Mouse (Mus musculus) layer of hippocampus, adult 11-12 months (tissue): ENCODE results near the gene Ces2a.

ENCODE experiments used
- DNase-seq: peaks from one replicate; pipeline ENCODE4 v3.0.0; 2022; ENCODE audit warnings: low spot score

The Ces2a gene

DNA sequence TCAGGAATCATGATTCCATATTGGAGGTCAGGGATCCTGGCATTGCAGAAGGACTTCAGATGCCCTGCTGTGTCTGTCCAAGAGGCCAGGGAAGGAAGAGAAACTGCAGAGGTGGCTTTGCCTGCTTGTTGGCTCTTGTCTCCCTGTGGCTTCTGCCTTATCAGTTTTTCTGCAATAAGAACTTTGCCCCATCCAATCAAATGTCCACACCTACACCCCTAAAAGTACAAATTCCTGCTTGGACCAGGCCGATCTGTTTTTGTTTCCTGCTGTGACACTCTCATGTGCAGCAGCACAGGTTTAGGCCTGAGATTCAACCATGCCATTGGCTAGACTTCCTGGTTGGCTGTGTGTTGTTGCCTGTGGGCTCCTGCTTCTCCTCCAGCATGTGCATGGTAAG lies at the start of gene Ces2a:
TSS of gene Ces2a (plus strand) at position 251 of the 400 bp plus-strand sequence.
- no peak for DNase-seq

DNA sequence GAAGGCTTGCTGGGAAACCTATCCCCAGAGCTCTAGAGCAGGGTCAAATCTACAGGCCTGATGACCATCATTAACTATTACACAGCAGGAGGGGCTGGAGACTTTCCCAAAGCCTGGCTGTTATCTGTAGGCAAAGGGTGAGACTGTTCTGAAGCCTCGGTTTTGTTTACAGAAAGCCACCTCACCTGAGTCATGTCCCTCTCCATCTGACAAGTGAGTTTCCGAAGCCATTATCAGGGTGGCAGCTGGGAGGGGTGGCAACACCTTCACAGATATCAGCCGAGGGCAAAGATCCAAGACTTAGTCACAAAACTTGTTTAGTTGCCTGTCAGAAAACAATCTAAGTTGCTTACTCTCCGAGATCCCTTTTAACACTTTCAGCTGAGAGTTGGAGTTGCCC lies 45.4 kb upstream of the Ces2a start:
- no peak for DNase-seq

DNA sequence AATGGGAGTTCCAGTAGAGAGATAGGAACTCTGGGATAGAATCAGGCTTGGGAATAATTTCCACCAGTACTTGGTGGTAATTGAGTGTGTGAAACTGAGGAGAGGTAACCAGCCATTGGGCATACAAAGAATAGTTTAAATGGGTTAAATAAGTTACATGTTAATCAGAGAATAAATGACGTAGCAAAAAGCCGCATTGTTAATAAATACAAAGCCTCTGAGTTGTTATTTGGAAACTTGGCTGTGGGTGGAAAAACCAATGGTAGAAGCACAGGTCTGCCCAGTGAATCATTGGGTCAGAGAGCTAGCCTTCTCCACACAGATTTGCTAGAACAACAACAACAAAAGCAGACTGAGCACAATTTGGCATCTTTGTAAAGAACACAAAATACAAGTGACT lies 35.2 kb upstream of the Ces2a start:
- DNase-seq, result no peak

DNA sequence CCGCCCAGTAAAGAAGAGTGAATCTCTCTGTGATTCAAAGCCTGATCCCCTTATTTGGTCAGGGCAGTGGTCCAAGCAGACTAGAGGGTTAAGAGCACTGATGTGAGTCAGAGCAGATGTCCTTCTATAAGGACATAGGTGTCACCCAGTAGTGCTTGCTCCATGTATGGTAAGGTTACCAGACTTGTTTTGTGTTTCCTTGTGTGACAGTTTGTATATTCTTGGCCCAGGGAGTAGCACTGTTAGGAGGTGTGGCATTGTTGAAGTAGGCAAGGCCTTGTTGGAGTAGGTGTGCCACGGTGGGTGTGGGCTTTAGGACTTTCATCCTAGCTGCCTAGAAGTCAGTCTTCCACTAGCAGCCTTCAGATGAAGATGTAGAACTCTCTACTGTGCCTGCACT lies 31.9 kb upstream of the Ces2a start:
- DNase-seq, result no peak

DNA sequence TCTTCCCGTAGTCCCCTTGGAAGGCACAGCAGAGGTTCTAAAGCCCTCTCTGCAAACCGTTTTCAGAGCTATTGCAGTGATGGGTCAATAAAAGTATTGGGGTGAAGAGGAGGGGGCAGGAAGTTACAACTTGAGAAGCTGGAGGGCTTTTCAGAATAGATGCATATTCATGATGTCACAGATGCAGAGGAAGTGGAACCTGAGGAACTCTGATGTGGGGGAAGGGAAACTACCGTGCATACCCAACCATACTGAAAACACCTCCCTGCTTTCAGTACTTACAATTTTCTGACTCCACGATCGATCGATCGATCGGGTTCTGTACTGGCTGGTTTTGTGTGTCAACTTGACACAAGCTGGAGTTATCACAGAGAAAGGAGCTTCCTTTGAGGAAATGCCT lies 12.6 kb upstream of the Ces2a start:
- DNase-seq, result no peak

DNA sequence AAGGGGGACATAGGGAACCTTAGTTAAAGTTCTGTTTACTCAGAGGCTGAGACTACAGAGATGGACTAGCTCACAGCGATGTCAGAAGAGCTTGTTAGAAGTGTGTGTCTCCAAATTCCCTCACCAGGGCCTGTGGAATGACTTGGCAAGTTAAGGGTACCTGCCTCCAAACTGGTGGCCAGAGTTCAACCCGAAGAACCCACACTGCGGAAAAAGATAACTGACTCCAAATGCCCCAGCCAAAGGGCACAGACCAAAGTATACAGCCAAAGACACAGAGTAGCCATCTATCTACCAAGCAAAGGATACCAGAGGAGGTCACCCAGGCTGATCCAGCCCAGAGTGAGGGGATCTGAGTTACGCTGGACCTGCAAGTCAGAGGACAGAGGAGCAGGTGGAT lies 2.4 kb upstream of the Ces2a start:
- DNase-seq, result no peak

DNA sequence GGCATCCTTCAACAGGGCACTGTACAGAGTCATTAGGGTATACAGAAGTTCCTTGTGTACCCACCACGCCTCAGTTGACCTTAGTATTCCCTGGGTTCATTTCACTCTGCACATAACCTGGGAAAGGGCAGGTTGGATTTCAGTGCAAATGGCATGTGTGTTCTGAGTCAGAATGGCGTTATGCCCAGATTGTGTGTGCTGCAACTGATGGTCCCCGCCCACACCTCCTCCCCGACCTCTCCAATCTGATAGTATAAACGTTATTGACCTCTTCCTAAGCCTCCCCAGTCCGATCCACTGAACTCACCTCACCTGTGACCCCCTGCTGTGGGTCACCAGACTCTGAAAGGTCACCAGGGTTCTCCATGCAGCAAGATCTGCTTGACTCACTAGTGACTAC lies 1.8 kb upstream of the Ces2a start:
- peak; percentile 49 for DNase-seq

DNA sequence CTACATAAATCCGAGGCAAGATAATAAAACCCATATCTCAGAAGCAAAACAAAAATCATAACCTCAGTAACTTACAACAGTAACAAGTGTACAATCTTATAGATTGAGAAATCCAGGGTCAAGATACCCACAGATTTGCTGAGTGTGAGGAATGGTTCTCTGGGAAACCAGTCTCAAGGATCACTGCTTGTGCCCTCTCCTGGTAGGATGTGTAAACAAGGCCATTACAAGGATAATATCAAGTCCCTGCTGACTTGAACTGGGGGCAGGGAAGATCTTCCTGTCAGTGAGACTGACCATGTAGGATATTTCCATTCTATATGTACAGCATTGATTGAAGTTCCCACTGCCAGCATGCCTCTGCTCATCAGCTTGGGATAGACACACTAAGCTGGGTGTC lies 8.2 kb downstream of the Ces2a start:
- no peak for DNase-seq

DNA sequence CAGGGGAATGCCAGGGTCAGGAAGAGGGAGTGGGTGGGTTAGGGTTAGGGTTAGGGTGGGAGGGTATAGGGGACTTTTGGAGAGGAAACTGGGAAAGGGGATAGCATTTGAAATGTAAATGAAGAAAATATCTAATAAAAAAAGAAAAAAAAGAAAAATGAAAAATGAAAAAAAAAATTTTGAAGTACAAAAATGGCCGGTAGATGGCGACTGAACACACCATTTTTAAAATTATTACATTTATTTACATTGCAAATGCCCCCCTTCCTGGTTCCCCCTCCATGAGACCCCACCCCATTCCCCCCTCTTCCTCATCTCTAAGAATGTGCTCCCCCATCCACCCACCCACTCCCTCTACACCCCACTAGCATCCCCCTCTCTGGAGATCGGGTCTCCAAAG lies 9.6 kb downstream of the Ces2a start:
- DNase-seq, result no peak

DNA sequence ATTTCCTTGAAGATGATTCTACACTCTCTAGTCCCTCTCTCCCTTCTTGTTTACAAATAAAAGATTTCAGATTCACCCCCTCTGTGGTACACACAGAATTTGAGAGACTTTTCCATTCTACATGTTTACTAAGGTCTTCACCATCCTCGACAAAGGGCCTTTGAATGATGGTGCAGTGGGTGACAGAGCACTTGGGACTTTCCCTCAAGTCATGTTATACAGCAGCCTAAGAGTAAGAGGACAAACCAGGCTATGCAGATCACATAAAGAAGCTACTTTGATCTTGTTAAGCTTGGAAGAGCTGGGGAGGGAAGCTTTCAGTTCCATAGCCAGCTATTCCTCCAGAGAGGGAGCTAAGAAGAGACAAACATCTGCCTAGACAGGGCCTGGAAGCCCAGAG lies 19.0 kb downstream of the Ces2a start:
- DNase-seq, result no peak

DNA sequence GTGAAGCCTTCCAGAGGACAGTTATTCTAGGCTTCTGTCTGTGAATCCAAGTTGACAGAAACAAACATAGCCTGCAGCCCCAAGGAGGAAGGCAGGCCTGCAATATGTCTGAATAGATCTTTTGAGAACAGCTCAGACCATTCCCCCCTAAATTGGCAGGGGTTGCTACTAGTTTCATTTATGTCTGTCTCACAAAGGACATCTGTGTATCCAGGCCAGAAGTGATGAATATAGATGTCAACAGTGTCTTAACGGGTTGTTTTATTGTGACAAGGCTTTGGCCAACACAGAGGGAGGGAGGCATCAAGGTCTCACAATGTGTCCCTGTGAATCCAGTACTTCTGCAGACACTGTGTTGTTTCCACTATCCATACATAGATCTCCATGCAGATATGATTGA lies 23.8 kb downstream of the Ces2a start:
- no peak for DNase-seq

DNA sequence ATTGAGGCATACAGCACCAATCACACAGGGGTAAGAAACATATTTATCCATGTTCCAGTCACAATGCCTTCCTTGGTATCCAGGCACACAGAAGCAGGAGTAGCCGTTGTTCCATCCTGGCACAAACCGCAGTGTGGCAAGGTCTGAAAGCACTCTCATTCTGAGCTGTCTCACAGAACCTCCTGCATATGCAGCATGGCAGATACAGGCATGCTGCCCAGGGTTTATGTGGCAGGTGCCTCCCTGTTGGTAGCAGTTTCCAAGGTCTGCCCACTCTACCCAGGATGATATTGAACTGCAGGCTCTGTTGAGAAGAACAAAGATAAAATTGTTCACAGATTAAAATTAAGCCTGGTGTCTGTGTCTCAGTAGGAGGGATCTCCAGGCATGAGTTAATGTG lies 24.4 kb downstream of the Ces2a start:
- peak; percentile 47 for DNase-seq

DNA sequence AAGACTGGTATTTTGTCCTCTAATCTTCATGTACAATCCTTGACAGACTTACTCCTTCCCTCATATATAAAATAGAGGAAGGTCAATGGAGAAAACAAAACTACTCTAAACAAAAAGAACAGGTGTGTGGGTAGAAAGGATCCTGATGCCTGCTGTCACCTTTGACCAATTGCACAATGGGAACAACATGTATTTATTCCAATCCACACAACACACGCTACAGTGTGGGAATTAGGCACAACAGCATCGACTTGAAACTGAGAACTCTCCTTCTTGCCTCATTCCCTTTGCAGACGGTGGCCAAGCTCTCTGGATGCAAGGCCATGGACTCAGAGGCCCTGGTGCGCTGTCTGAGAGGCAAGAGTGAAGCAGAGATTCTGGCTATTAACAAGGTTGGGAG lies 27.3 kb downstream of the Ces2a start:
- no peak for DNase-seq

DNA sequence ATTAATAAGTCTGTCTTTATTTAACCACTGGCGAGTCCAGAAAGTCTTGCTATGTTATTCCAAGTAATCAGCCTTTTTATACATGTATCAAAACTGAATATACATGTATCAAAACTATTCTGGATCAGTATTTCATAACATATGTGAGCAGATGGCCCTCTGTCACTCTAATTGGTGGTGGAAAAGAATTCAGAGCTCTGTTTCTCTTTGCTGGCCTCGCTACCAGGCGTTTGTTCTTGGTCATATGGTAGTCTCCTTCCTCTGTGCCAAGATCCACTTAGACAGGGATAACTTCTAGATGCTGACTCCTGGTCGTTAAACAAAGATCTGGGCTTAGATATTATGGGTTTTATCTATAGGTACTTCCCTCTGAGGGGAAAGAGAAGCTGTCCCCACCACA lies 32.7 kb downstream of the Ces2a start:
- DNase-seq, result peak; percentile 17

DNA sequence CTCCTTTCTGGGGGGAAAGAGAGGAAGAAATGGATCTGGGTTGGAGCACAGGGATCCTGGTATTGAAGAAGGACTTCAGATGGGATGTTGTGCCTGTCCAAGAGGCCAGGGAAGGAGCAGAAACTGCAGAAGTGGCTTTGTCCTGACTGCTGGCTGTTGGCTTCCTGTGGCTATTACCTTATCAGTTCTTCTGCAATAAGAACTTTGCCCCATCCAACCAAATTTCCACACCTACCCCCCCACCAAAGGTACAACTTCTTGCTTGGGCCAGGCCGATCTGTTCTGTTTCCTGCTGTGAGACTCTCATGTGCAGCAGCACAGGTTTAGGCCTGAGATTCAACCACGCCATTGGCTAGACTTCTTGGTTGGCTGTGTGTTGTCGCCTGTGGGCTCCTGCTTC lies 36.6 kb downstream of the Ces2a start:
- DNase-seq, result no peak

DNA sequence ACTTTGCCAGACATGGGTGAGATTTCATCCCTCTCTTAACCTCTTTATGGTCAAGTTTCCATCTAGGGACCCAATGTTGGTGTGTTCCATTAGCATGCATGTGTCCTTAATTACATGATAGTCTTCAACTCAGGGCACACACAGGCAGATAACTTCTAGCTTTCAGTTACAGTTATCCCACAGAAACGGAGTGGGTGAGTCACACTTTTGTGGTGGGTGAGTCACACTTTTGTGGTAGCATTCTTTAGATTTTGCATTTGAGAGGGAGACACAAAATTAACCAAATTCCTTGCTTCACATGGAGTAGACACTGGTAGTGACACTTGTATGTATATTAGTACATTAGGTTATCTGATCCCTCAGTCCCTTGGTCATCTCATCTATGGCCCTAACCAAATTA lies 53.2 kb downstream of the Ces2a start:
- DNase-seq, result no peak

DNA sequence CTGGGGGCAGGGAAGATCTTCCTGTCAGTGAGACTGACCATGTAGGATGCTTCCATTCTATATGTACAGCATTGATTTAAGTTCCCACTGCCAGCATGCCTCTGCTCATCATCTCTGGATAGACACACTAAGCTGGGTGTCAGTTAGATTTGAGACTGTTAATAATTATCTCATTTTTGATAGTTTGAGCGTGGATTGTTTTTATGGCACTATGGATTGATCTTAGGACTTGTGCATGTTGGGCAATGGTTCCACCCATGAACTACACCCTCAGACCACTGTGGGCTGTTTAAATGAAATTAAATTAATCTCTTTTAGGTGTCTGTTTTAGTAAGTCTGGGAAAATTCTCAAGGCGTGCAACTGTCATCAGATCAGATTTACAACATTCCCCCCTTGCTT lies 55.1 kb downstream of the Ces2a start:
- DNase-seq, result no peak

DNA sequence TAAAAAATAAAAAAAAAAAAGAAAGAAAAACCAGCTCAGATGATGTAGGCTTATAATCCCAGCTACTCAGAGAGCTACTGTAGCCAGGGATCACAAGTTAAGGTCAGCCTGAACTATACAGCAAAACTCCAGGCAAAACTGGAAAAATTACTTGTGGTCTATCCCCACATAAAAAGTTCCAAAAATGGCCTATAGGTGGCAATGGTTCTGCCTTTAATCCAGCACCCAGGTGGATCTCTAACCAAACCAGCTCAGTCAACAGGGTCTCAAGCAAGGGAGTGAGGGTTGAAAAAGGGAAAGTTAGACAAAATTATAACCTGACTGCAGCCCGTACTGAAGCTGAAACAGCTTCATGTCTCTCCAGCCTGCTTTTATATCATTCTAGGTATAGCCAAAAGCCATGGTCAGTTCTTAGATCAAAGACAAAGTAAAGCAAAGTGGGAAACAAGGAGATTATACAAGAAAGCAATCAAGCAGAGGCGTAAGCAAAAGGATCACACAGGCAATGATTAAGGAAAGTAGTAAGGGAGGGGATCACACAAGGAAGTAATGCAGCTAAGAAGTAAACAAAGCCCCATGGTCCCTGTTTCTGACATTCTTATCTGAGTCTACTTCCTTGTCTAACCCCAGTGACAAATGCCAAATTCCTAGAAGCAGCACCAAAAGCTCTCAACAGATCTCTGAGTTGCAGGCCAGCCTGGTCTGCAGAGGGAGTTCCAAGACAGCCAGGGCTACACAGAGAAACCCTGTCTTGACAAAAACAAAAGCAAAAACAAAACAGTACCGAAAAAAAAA lies 56.3 kb downstream of the Ces2a start:
- peak; percentile 7 for DNase-seq
